Mouse (Mus musculus): Measurements from ENCODE around the gene Egln1. TPM values are rescaled to one million over a fixed set of nuclear protein-coding genes. Genes with fewer than 3 reads are reported as not detected.

The Egln1 gene
- polyA plus RNA-seq, 1 experiment from 2014 or later, result 17.8 TPM

GRCm38 (mm10) chr8:124872081-124872480 lies 77.0 kb downstream of the Egln1 start:
- 88% methylated on average over 7 of the region's 7 CpGs for WGBS
- no peak for ATAC-seq (replicated peaks; ENCODE audit: extremely low read depth, insufficient read depth, low FRiP score)
- peaks cover 22% of the 10 kb centered on the region for H3K4me1 ChIP-seq (ENCODE audit: control insufficient read depth, insufficient read depth, low read length)
- H3K36me3 ChIP-seq (ENCODE audit: control insufficient read depth, insufficient read depth), result peaks cover 41% of the 10 kb centered on the region
- no peaks in the 10 kb centered on the region for H3K9me3 ChIP-seq (replicated peaks; ENCODE audit: control insufficient read depth, low read length)
- no peak overlapping the region for H3K4me3 ChIP-seq (ENCODE audit: low read length)
- H3K9ac ChIP-seq (ENCODE audit: low read length), result no peak overlapping the region
- H3K27ac ChIP-seq (ENCODE audit: low read length), result no peak overlapping the region
- H3K4me2 ChIP-seq (ENCODE audit: low read depth, low read length), result no peak overlapping the region
- no peaks in the 10 kb centered on the region for H3K27me3 ChIP-seq (ENCODE audit: control insufficient read depth, insufficient read depth, low read length)

DNA sequence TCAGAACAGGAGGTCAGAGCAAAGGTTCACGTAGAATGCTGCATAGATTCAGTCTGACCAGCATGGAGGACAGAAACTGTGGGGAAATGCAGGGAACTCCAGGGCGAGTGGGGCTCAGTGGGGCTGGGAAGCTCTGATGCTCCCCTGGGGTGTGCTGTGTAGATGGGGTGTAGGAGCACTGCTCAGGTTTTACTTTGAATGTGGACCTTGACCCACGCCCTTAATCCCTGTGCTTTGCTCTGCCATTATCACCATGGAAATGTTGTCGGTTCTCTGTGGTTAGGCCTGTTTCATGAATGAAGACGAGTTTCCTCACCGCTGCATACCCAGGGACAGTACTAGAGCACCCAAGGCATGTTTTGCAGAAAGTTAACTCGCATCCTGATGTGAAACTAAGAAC lies 77.7 kb downstream of the Egln1 start:
- Histone ChIP-seq H3K9ac (ENCODE audit: low read length) (no peak overlapping the region), H3K36me3 (ENCODE audit: control insufficient read depth, insufficient read depth) (peaks cover 38% of the 10 kb centered on the region), H3K4me1 (ENCODE audit: control insufficient read depth, insufficient read depth, low read length) (peaks cover 27% of the 10 kb centered on the region), H3K4me2 (ENCODE audit: low read depth, low read length) (no peak overlapping the region), H3K27me3 (ENCODE audit: control insufficient read depth, insufficient read depth, low read length) (no peaks in the 10 kb centered on the region), H3K4me3 (ENCODE audit: low read length) (no peak overlapping the region), H3K9me3 (replicated peaks; ENCODE audit: control insufficient read depth, low read length) (no peaks in the 10 kb centered on the region), H3K27ac (ENCODE audit: low read length) (no peak overlapping the region)
- no peak for ATAC-seq (replicated peaks; ENCODE audit: extremely low read depth, insufficient read depth, low FRiP score)
- WGBS, result 88% methylated on average over 7 of the region's 7 CpGs

DNA sequence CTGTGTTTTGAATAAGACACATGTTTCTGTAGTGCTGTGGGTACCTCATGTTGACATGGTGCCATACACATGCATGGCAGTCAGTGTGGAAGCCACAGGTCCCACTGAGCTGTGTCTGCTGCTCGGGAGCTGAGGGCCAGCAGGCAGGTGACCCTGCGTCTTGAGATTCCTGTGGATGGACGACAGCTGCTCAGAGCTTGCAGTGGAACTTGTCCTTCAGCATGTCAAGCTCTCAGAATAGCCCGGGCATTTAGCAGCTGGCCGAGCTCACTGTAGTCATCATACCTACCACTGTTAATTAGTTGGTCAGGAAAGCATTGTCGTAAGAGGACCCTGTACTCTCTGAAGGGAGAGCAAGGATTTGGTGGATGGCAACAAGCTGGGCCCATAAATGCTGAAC lies 79.4 kb downstream of the Egln1 start:
- peaks cover 35% of the 10 kb centered on the region for H3K4me1 ChIP-seq (ENCODE audit: control insufficient read depth, insufficient read depth, low read length)
- no peak overlapping the region for H3K27ac ChIP-seq (ENCODE audit: low read length)
- no peaks in the 10 kb centered on the region for H3K27me3 ChIP-seq (ENCODE audit: control insufficient read depth, insufficient read depth, low read length)
- peaks cover 32% of the 10 kb centered on the region for H3K36me3 ChIP-seq (ENCODE audit: control insufficient read depth, insufficient read depth)
- no peak overlapping the region for H3K9ac ChIP-seq (ENCODE audit: low read length)
- no peak for ATAC-seq (replicated peaks; ENCODE audit: extremely low read depth, insufficient read depth, low FRiP score)
- 60% methylated on average over 6 of the region's 6 CpGs for WGBS
- no peaks in the 10 kb centered on the region for H3K9me3 ChIP-seq (replicated peaks; ENCODE audit: control insufficient read depth, low read length)
- no peak overlapping the region for H3K4me3 ChIP-seq (ENCODE audit: low read length)
- no peak overlapping the region for H3K4me2 ChIP-seq (ENCODE audit: low read depth, low read length)

DNA sequence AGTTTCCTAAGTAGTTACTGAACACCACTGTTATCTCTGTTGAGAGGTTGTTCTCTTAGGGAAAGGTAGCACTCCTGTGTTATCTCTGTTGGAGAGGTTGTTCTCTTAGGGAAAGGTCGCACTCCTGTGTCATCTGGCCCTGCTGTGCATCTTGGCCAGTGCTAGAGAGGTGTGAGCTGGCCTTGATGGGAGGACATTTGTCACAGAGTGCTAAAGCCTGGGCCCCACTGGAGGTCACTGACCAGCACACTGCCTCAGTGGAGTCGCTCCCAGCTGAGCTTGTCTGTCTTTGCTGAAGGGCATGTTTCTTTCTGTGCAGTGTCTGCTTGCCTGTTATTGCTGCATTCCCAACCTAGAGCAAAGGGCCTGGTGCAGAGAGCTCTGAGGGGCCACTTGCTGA lies 82.0 kb downstream of the Egln1 start:
- 32% methylated on average over 2 of the region's 2 CpGs for WGBS
- H3K9ac ChIP-seq (ENCODE audit: low read length), result no peak overlapping the region
- H3K27ac ChIP-seq (ENCODE audit: low read length), result no peak overlapping the region

DNA sequence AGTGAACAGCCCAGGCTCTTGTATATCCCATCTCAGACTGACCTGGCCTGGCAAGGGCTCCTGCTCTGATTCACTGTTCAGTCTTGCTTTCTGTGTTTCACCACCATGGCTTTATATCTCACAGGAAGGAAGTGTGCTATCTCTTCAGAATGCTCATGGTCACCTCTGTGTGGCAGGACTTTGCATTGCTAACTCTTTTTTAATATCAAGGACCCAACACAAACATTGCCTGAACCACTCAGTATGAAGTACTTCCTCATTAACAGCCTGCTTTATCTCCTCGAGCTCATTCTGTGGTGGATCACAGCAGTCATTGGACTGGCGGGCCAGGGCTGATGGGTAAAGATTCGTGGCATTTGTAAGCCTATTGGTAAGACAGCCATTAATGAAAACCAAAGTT lies 82.5 kb downstream of the Egln1 start:
- ATAC-seq (replicated peaks; ENCODE audit: extremely low read depth, insufficient read depth, low FRiP score), result no peak
- no peak overlapping the region for H3K27ac ChIP-seq (ENCODE audit: low read length)
- no peak overlapping the region for H3K9ac ChIP-seq (ENCODE audit: low read length)
- H3K27me3 ChIP-seq (ENCODE audit: control insufficient read depth, insufficient read depth, low read length), result no peaks in the 10 kb centered on the region
- no peaks in the 10 kb centered on the region for H3K9me3 ChIP-seq (replicated peaks; ENCODE audit: control insufficient read depth, low read length)
- H3K4me3 ChIP-seq (ENCODE audit: low read length), result no peak overlapping the region
- peaks cover 42% of the 10 kb centered on the region for H3K4me1 ChIP-seq (ENCODE audit: control insufficient read depth, insufficient read depth, low read length)
- WGBS, result 28% methylated on average over 3 of the region's 3 CpGs
- H3K4me2 ChIP-seq (ENCODE audit: low read depth, low read length), result no peak overlapping the region
- H3K36me3 ChIP-seq (ENCODE audit: control insufficient read depth, insufficient read depth), result peaks cover 9% of the 10 kb centered on the region

More for the DNA sequence above, 82.0 kb downstream of the Egln1 start:
- Histone ChIP-seq H3K27me3 (ENCODE audit: control insufficient read depth, insufficient read depth, low read length) (no peaks in the 10 kb centered on the region), H3K36me3 (ENCODE audit: control insufficient read depth, insufficient read depth) (peaks cover 13% of the 10 kb centered on the region), H3K4me3 (ENCODE audit: low read length) (no peak overlapping the region), H3K9me3 (replicated peaks; ENCODE audit: control insufficient read depth, low read length) (no peaks in the 10 kb centered on the region), H3K4me2 (ENCODE audit: low read depth, low read length) (no peak overlapping the region), H3K4me1 (ENCODE audit: control insufficient read depth, insufficient read depth, low read length) (peaks cover 37% of the 10 kb centered on the region)
- ATAC-seq (replicated peaks; ENCODE audit: extremely low read depth, insufficient read depth, low FRiP score), result no peak

DNA sequence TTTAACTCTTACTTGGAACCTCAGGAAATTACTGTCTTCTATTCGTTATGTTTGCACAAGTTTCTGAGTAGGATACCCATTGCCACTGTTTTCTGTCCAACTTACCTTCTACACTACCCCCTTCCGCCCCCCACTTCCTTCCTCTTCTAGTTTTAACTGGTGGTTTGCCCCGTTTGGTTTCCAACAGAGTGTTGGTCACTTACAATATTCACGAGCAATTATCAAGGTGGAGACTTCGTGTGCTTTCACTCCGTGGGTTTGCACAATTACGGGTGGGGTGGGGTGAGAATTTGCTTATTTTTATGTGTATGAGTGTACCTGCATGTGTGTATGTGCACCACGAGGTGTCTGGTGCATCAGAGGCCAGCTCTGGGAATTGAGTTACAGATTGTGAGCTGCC lies 85.4 kb downstream of the Egln1 start:
- no peaks in the 10 kb centered on the region for H3K9me3 ChIP-seq (replicated peaks; ENCODE audit: control insufficient read depth, low read length)
- no peak for ATAC-seq (replicated peaks; ENCODE audit: extremely low read depth, insufficient read depth, low FRiP score)
- H3K4me1 ChIP-seq (ENCODE audit: control insufficient read depth, insufficient read depth, low read length), result peaks cover 63% of the 10 kb centered on the region
- H3K9ac ChIP-seq (ENCODE audit: low read length), result peak overlapping the region; percentile 98
- no peaks in the 10 kb centered on the region for H3K27me3 ChIP-seq (ENCODE audit: control insufficient read depth, insufficient read depth, low read length)
- H3K27ac ChIP-seq (ENCODE audit: low read length), result peak overlapping the region; percentile 94; the same call in 1 of the 2 replicates
- peaks cover 14% of the 10 kb centered on the region; the same call in 1 of the 2 replicates for H3K36me3 ChIP-seq (ENCODE audit: control insufficient read depth, insufficient read depth)
- 18% methylated on average over 8 of the region's 8 CpGs for WGBS
- peak overlapping the region; percentile 93 for H3K4me3 ChIP-seq (ENCODE audit: low read length)
- H3K4me2 ChIP-seq (ENCODE audit: low read depth, low read length), result peak overlapping the region; percentile 69

DNA sequence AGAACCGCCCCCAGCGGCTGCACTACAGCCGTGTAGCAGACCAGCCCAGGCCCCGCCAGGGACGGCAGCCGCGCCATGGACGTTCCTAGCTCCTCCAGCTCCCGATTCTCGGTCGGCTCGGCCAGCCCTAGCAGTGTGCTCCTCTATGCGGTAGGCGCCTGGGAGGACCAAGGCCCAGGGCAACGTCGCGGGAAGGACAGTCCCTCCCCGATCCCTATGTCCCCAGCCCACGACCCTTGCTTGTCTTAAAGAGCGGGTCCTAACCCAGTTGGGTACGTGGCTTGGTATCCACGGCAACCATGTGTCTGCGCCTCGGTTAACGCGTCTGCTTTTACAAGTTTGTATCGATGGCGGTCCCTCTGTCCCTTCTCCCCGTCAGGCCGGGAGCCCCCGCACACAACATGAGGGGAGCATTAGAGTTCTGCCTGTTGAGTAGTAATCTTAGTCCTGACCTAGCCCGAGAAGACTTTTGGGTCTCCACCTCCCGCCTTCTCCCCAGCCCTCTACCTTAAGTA lies 85.9 kb downstream of the Egln1 start:
- H3K9me3 ChIP-seq (replicated peaks; ENCODE audit: control insufficient read depth, low read length), result no peaks in the 10 kb centered on the region
- H3K9ac ChIP-seq (ENCODE audit: low read length), result peak overlapping the region; percentile 98
- H3K36me3 ChIP-seq (ENCODE audit: control insufficient read depth, insufficient read depth), result peaks cover 19% of the 10 kb centered on the region
- peak; percentile 64 for ATAC-seq (replicated peaks; ENCODE audit: extremely low read depth, insufficient read depth, low FRiP score)
- peak overlapping the region; percentile 94 for H3K27ac ChIP-seq (ENCODE audit: low read length)
- no peaks in the 10 kb centered on the region for H3K27me3 ChIP-seq (ENCODE audit: control insufficient read depth, insufficient read depth, low read length)
- H3K4me2 ChIP-seq (ENCODE audit: low read depth, low read length), result peak overlapping the region; percentile 69
- H3K4me1 ChIP-seq (ENCODE audit: control insufficient read depth, insufficient read depth, low read length), result peaks cover 58% of the 10 kb centered on the region
- H3K4me3 ChIP-seq (ENCODE audit: low read length), result peak overlapping the region; percentile 93
- under 1% methylated on average over 33 of the region's 33 CpGs for WGBS

DNA sequence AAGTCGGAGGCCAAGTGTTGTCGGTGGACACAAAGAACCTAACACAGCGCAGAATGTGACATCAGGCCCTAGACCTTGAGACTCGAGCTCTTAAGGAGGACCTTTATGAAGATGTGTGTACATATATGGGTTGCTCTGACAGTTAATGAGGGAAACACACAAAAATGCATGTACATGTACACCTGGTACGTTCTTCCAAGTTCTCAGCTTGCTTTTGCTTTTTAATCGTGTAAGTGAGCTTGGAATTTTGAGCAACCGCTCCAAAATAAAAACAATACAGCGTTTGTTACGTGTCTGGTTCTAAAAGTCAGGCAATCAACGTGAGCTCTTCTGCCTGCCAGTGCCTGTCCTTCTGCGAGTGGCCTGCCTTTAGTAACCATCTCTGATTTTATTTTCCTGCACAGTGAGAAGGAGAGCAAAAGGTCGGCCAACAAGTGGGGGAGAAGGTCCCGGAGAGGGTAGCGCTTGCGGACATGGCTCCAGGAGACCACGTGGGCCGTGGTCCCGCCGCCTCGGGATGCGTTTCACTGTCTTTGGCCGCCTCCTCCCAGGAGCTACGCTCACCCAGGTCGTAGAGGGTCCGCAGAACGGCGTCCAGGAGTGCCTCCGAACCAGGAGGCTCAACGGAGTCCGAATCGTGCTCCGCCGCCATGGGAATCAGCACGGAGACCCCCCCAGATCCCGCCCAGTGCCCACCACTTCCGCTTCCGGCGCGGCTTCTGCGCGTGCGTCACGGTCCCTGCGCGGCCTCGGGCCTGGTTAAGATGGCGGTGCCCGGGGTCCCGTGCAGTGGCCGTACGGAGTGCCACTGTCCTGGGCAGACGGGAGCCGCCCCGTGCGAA lies 86.6 kb downstream of the Egln1 start, which contains the start of the genes Gnpat and 2810004N23Rik:
Gene Gnpat, plus strand, starts transcription at position 713 of the 842 bp plus-strand sequence.
Gene 2810004N23Rik, minus strand, starts transcription at position 800 of the 842 bp plus-strand sequence.
- no peaks in the 10 kb centered on the region for H3K27me3 ChIP-seq (ENCODE audit: control insufficient read depth, insufficient read depth, low read length)
- 1% methylated on average over 55 of the region's 55 CpGs for WGBS
- H3K36me3 ChIP-seq (ENCODE audit: control insufficient read depth, insufficient read depth), result peaks cover 25% of the 10 kb centered on the region
- no peaks in the 10 kb centered on the region for H3K9me3 ChIP-seq (replicated peaks; ENCODE audit: control insufficient read depth, low read length)
- H3K4me3 ChIP-seq (ENCODE audit: low read length), result peak within 1 kb of the TSS; percentile 93
- H3K9ac ChIP-seq (ENCODE audit: low read length), result peak within 1 kb of the TSS; percentile 98
- peaks cover 54% of the 10 kb centered on the region for H3K4me1 ChIP-seq (ENCODE audit: control insufficient read depth, insufficient read depth, low read length)
- peak within 1 kb of the TSS; percentile 94 for H3K27ac ChIP-seq (ENCODE audit: low read length)
- H3K4me2 ChIP-seq (ENCODE audit: low read depth, low read length), result peak within 1 kb of the TSS; percentile 70
- ATAC-seq (replicated peaks; ENCODE audit: extremely low read depth, insufficient read depth, low FRiP score), result peak; percentile 94

DNA sequence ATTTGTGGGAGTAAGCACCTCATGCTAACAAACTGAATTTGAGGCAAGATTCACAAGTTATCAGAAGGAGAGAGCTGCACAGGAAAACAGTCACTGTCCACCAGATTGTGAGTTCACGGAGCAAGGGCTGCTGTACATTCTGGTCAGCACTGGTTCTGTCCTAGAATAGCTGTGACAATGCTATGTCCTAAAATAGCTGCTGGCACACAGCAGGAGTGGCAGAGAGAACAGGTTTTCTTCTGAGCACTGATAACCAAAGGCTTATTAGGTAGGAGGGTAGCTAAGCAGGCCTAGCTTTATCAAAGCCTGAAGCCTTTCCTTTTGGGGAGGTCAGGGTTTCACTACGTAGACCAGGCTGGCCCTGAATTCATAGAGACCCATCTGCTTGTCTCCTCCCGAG lies 88.9 kb downstream of the Egln1 start:
- H3K27me3 ChIP-seq (ENCODE audit: control insufficient read depth, insufficient read depth, low read length), result no peaks in the 10 kb centered on the region
- H3K4me3 ChIP-seq (ENCODE audit: low read length), result no peak overlapping the region
- H3K27ac ChIP-seq (ENCODE audit: low read length), result peak overlapping the region; percentile 96
- peaks cover 3% of the 10 kb centered on the region for H3K9me3 ChIP-seq (replicated peaks; ENCODE audit: control insufficient read depth, low read length)
- peaks cover 38% of the 10 kb centered on the region for H3K4me1 ChIP-seq (ENCODE audit: control insufficient read depth, insufficient read depth, low read length)
- no peak overlapping the region; the same call in 1 of the 2 replicates for H3K9ac ChIP-seq (ENCODE audit: low read length)
- H3K36me3 ChIP-seq (ENCODE audit: control insufficient read depth, insufficient read depth), result peaks cover 47% of the 10 kb centered on the region
- peak; percentile 66 for ATAC-seq (replicated peaks; ENCODE audit: extremely low read depth, insufficient read depth, low FRiP score)
- WGBS, result 55% methylated on average over 3 of the region's 3 CpGs
- H3K4me2 ChIP-seq (ENCODE audit: low read depth, low read length), result peak overlapping the region; percentile 41

Measured in heart, embryonic 16.5 days (tissue).